Mouse (Mus musculus) testis, adult 2 months (tissue): ENCODE data around the gene Trim66. TPM values are rescaled to one million over a fixed set of nuclear protein-coding genes. Genes with fewer than 3 reads are reported as not detected.

Experiments used
- H3K27ac ChIP-seq: fragments of 200-500 bp; 2 replicates; pipeline ENCODE4 v1.5.1; 2012; ENCODE audit warnings: low read depth, low read length; ENCODE audit not compliant: control insufficient read depth, insufficient read depth
- H3K27me3 ChIP-seq: fragments of 200-500 bp; 2 replicates; pipeline ENCODE4 v1.6.1; 2012; ENCODE audit warnings: mild to moderate bottlenecking, low read length, moderate library complexity; ENCODE audit not compliant: control insufficient read depth, insufficient read depth
- H3K36me3 ChIP-seq: fragments of 200-500 bp; 2 replicates; pipeline ENCODE4 v1.6.1; 2012; ENCODE audit warnings: mild to moderate bottlenecking, low read length; ENCODE audit not compliant: control insufficient read depth, insufficient read depth
- H3K4me1 ChIP-seq: fragments of 200-500 bp; 2 replicates; pipeline ENCODE4 v1.6.1; 2012; ENCODE audit warnings: low read length; ENCODE audit not compliant: control insufficient read depth, insufficient read depth
- H3K4me3 ChIP-seq: fragments of 200-500 bp; 2 replicates; pipeline ENCODE4 v1.5.1; 2012; ENCODE audit warnings: low read depth, mild to moderate bottlenecking, low read length, moderate library complexity, mixed read lengths; ENCODE audit not compliant: control insufficient read depth
- CTCF ChIP-seq: fragments of 200-500 bp; IDR thresholded peaks from 2 replicates; pipeline ENCODE4 v1.5.1; 2012; ENCODE audit warnings: low read depth, mild to moderate bottlenecking, inconsistent platforms, low read length, moderate library complexity; ENCODE audit not compliant: control insufficient read depth, insufficient read depth, insufficient replicate concordance
- POLR2A ChIP-seq: fragments of 200-500 bp; IDR thresholded peaks from 2 replicates; pipeline ENCODE4 v1.6.1; 2012; ENCODE audit warnings: low read depth, mild to moderate bottlenecking, inconsistent platforms, low read length, moderate library complexity; ENCODE audit not compliant: control insufficient read depth
- polyA plus RNA-seq: library from polyadenylated mRNA; depleted of rRNA; stranded (reverse); fragments of >200 nt; gene quantifications from 2 replicates; pipeline ENCODE4 v1.2.3, GENCODE M21; 2012

Trim66 gene
- polyA plus RNA-seq, 1 experiment, result 20.6 TPM

GRCm38 (mm10) chr7:109540902-109541301, 33.0 kb upstream of the Trim66 start:
- no peaks in the 10 kb centered on the region for H3K4me1 ChIP-seq
- no peaks in the 10 kb centered on the region for H3K36me3 ChIP-seq
- no peak overlapping the region for H3K27ac ChIP-seq
- no peaks in the 10 kb centered on the region for H3K27me3 ChIP-seq
- no peak overlapping the region for H3K4me3 ChIP-seq
- TF ChIP-seq POLR2A (no peak), CTCF (no peak)

- H3K27me3 ChIP-seq, result no peaks in the 10 kb centered on the region
- H3K4me1 ChIP-seq, result no peaks in the 10 kb centered on the region; the same call in 1 of the 2 replicates
- no peak overlapping the region for H3K4me3 ChIP-seq
- TF ChIP-seq CTCF (peak; percentile 13; the same call in 1 of the 2 replicates), POLR2A (no peak)
- H3K36me3 ChIP-seq, result no peaks in the 10 kb centered on the region
- peak overlapping the region; percentile 46; the same call in 1 of the 2 replicates for H3K27ac ChIP-seq
Observed at GRCm38 (mm10) chr7:109536451-109536946, 28.6 kb upstream of the Trim66 start.

- H3K36me3 ChIP-seq, result no peaks in the 10 kb centered on the region
- TF ChIP-seq CTCF (no peak), POLR2A (no peak)
- H3K27ac ChIP-seq, result no peak overlapping the region
- H3K4me1 ChIP-seq, result no peaks in the 10 kb centered on the region; the same call in 1 of the 2 replicates
- H3K4me3 ChIP-seq, result no peak overlapping the region
- no peaks in the 10 kb centered on the region for H3K27me3 ChIP-seq
Observed at GRCm38 (mm10) chr7:109534921-109535320, 27.0 kb upstream of the Trim66 start.

- no peak overlapping the region for H3K4me3 ChIP-seq
- peak overlapping the region; percentile 3; the same call in 1 of the 2 replicates for H3K27ac ChIP-seq
- TF ChIP-seq POLR2A (no peak), CTCF (no peak)
- H3K27me3 ChIP-seq, result no peaks in the 10 kb centered on the region
- H3K4me1 ChIP-seq, result no peaks in the 10 kb centered on the region; the same call in 1 of the 2 replicates
- no peaks in the 10 kb centered on the region for H3K36me3 ChIP-seq
Observed at GRCm38 (mm10) chr7:109533888-109534287, 26.0 kb upstream of the Trim66 start.

GRCm38 (mm10) chr7:109533129-109533528, 25.2 kb upstream of the Trim66 start:
- H3K4me3 ChIP-seq, result no peak overlapping the region
- no peaks in the 10 kb centered on the region for H3K36me3 ChIP-seq
- H3K4me1 ChIP-seq, result no peaks in the 10 kb centered on the region; the same call in 1 of the 2 replicates
- TF ChIP-seq CTCF (no peak), POLR2A (no peak)
- no peaks in the 10 kb centered on the region for H3K27me3 ChIP-seq
- no peak overlapping the region for H3K27ac ChIP-seq

GRCm38 (mm10) chr7:109532691-109533090, 24.8 kb upstream of the Trim66 start:
- no peaks in the 10 kb centered on the region; the same call in 1 of the 2 replicates for H3K4me1 ChIP-seq
- H3K36me3 ChIP-seq, result no peaks in the 10 kb centered on the region
- H3K27ac ChIP-seq, result no peak overlapping the region
- TF ChIP-seq POLR2A (no peak), CTCF (no peak)
- no peaks in the 10 kb centered on the region for H3K27me3 ChIP-seq
- H3K4me3 ChIP-seq, result no peak overlapping the region

GRCm38 (mm10) chr7:109531501-109531900, 23.6 kb upstream of the Trim66 start:
- TF ChIP-seq CTCF (no peak), POLR2A (no peak)
- H3K27me3 ChIP-seq, result no peaks in the 10 kb centered on the region
- no peak overlapping the region for H3K4me3 ChIP-seq
- no peaks in the 10 kb centered on the region for H3K36me3 ChIP-seq
- H3K27ac ChIP-seq, result no peak overlapping the region
- H3K4me1 ChIP-seq, result no peaks in the 10 kb centered on the region; the same call in 1 of the 2 replicates

- no peak overlapping the region for H3K4me3 ChIP-seq
- H3K4me1 ChIP-seq, result no peaks in the 10 kb centered on the region; the same call in 1 of the 2 replicates
- H3K36me3 ChIP-seq, result no peaks in the 10 kb centered on the region
- TF ChIP-seq CTCF (no peak), POLR2A (no peak)
- H3K27ac ChIP-seq, result no peak overlapping the region
- no peaks in the 10 kb centered on the region for H3K27me3 ChIP-seq
Observed at GRCm38 (mm10) chr7:109529741-109530140, 21.8 kb upstream of the Trim66 start.
